Comparison of ENCODE assay signal across 35 mouse cellular contexts in genomic region chr5:130212956-130213355, GRCm38 (mm10).
"Had no signal": no experiment of that assay in that cellular context is flagged by ENCODE, and none has a peak within 500 bp of the region (broad histone marks: within the 10 kb centered on the region; RNA-seq: fewer than 3 reads in every experiment).

No protein-coding gene starts in this region.

- ATAC-seq: hindbrain, embryonic 16.5 days; hindbrain, postnatal 0 days; inflammation-experienced regulatory T-cells, adult 6 months; intestine, embryonic 15.5 days; intestine, embryonic 16.5 days; intestine, postnatal 0 days had no signal

- H3K4me1 ChIP-seq: heart, embryonic 10.5 days; heart, embryonic 12.5 days; heart, embryonic 13.5 days; heart, embryonic 15.5 days; hindbrain, embryonic 10.5 days; hindbrain, embryonic 12.5 days; hindbrain, embryonic 13.5 days; hindbrain, embryonic 15.5 days; intestine, embryonic 15.5 days; kidney, embryonic 15.5 days had no signal

- H3K9ac ChIP-seq: heart, embryonic 12.5 days; heart, embryonic 13.5 days; heart, embryonic 15.5 days; hindbrain, embryonic 12.5 days; hindbrain, embryonic 13.5 days; hindbrain, embryonic 14.5 days; hindbrain, embryonic 15.5 days; intestine, embryonic 15.5 days; kidney, embryonic 15.5 days had no signal

- H3K4me3 ChIP-seq: heart, embryonic 10.5 days; heart, embryonic 12.5 days; heart, embryonic 13.5 days; heart, embryonic 15.5 days; hindbrain, embryonic 10.5 days; hindbrain, embryonic 12.5 days; hindbrain, embryonic 13.5 days; hindbrain, embryonic 15.5 days; intestine, embryonic 15.5 days; kidney, embryonic 15.5 days; layer of hippocampus, adult 2 months had no signal

- H3K27ac ChIP-seq: heart, embryonic 10.5 days; heart, embryonic 13.5 days; heart, embryonic 15.5 days; hindbrain, embryonic 10.5 days; hindbrain, embryonic 12.5 days; hindbrain, embryonic 13.5 days; hindbrain, embryonic 14.5 days; hindbrain, embryonic 15.5 days; hindbrain, postnatal 0 days; intestine, embryonic 15.5 days; kidney, embryonic 15.5 days; kidney, postnatal 0 days; layer of hippocampus, adult 2 months had no signal

- DNase-seq: heart, postnatal 10 days; heart, postnatal 14 days; heart, postnatal 36 days; heart, postnatal 4 days; kidney, adult 11 months; kidney, adult 18-20 months; kidney, adult 2 months; kidney, adult 8-10 months; kidney, adult 9 months; kidney, postnatal 10 days; kidney, postnatal 14 days; kidney, postnatal 25 days; kidney, postnatal 36 days; kidney, postnatal 4 days; layer of hippocampus, adult 9-11 months; layer of hippocampus, postnatal 36 days had no signal

- H3K9me3 ChIP-seq: heart, embryonic 10.5 days; heart, embryonic 13.5 days; heart, embryonic 15.5 days; hindbrain, embryonic 13.5 days; hindbrain, embryonic 15.5 days; intestine, embryonic 15.5 days; kidney, embryonic 15.5 days had no signal

- H3K4me2 ChIP-seq: heart, embryonic 11.5 days; heart, embryonic 12.5 days; heart, embryonic 13.5 days; heart, embryonic 15.5 days; hindbrain, embryonic 12.5 days; hindbrain, embryonic 13.5 days; hindbrain, embryonic 14.5 days; hindbrain, embryonic 15.5 days; intestine, embryonic 15.5 days; kidney, embryonic 15.5 days had no signal

- H3K27me3 ChIP-seq: heart, embryonic 12.5 days; heart, embryonic 13.5 days; heart, embryonic 15.5 days; hindbrain, embryonic 12.5 days; hindbrain, embryonic 13.5 days; hindbrain, embryonic 15.5 days; intestine, embryonic 15.5 days; kidney, embryonic 15.5 days had no signal
